Mouse (Mus musculus) E14TG2a.4 (cell line): ENCODE results near the gene Nfkbib.
A peak's percentile ranks its signal among the peaks of the same experiment; 100 is the strongest.

Experiments
- H3K27me3 ChIP-seq: 2 replicates; pipeline ENCODE4 v1.6.1; 2014; ENCODE audit warnings: low read length, control low read depth; ENCODE audit not compliant: insufficient read depth
- H3K36me3 ChIP-seq: 2 replicates; pipeline ENCODE4 v1.6.1; 2014; ENCODE audit warnings: low read length, control low read depth; ENCODE audit not compliant: insufficient read depth
- H3K4me1 ChIP-seq: replicated peaks from 2 replicates; pipeline ENCODE4 v1.6.1; 2014; ENCODE audit warnings: low read depth, low read length, control low read depth
- H3K4me3 ChIP-seq: replicated peaks from 2 replicates; pipeline ENCODE4 v1.5.1; 2014; ENCODE audit warnings: mild to moderate bottlenecking, low read length
- H3K9me3 ChIP-seq: 2 replicates; pipeline ENCODE4 v1.6.1; 2014; ENCODE audit warnings: low read length, control low read depth
- CTCF ChIP-seq: conservative IDR thresholded peaks from 2 replicates; pipeline ENCODE4 v1.5.1; 2014; ENCODE audit warnings: low read length
- NANOG ChIP-seq: IDR thresholded peaks from 2 replicates; pipeline ENCODE4 v1.6.1; 2014; ENCODE audit warnings: borderline replicate concordance, low read length, mixed read lengths
- POU5F1 ChIP-seq: IDR thresholded peaks from 2 replicates; pipeline ENCODE4 v1.6.1; 2014; ENCODE audit warnings: low read length, borderline replicate concordance

The Nfkbib gene

DNA sequence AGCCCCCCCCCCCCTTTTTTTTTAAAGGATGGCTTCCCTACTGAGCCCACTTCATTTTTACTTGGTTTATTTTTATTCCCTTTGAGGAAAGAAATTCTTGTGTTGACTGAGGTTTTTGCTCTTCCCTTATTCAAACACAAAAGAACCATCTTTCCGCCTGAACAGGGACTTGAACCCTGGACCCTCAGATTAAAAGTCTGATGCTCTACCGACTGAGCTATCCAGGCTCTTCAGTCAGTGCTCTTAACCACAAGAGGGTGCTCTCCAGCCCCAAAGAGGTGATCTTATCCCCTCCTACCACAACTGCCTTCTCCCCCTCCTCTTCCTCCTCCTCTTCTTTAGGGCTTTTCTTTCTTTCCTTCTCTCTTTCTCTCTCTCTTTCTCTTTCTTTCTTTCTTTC, 26.5 kb upstream of the Nfkbib start:
- no peak overlapping the region for H3K4me3 ChIP-seq
- TF ChIP-seq CTCF (peak; percentile 33), POU5F1 (no peak)
- peaks cover 18% of the 10 kb centered on the region for H3K36me3 ChIP-seq

DNA sequence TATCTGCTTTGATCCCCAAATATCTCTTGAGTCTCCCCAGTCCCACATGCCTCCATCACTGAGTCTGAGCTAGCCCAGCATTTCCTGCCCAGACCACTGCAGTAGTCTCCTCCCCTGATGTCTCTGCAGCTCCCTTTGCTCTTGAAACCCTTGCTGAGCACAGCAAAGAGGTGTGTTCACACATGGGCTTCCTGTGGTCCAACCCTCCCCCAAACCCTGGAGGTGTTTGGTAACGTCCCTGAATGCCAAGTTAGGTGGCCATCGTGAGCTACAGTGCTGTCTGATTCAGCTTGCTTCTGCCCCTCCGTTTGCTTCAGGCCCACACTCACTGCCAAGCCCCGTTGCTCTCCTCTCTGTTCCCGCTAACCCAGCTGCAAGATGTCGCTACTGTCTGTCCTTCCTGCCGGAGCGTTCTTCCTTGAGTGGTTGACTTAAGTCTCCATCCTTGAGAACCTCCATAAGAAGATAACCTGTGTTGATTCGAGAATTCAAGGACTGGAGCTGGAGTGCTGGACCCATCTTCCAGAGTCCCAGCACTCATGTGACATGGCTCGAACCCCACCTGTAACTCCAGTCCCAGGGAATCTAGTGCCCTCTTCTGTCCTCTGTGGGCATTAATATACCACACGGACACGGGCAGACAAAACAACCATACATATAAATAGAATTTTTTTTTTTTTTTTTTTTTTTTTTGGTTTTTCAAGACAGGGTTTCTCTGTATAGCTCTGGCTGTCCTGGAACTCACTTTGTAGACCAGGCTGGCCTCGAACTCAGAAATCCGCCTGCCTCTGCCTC, 25.3 kb upstream of the Nfkbib start:
- TF ChIP-seq CTCF (no peak), NANOG (no peak), POU5F1 (no peak)
- Histone ChIP-seq H3K27me3 (no peaks in the 10 kb centered on the region), H3K4me1 (peaks cover 76% of the 10 kb centered on the region), H3K9me3 (no peaks in the 10 kb centered on the region), H3K4me3 (peak overlapping the region; percentile 11; the same call in 1 of the 2 replicates), H3K36me3 (peaks cover 5% of the 10 kb centered on the region)

More for the DNA sequence above, 26.5 kb upstream of the Nfkbib start:
- Histone ChIP-seq H3K27me3 (no peaks in the 10 kb centered on the region), H3K9me3 (no peaks in the 10 kb centered on the region), H3K4me1 (peaks cover 79% of the 10 kb centered on the region)

DNA sequence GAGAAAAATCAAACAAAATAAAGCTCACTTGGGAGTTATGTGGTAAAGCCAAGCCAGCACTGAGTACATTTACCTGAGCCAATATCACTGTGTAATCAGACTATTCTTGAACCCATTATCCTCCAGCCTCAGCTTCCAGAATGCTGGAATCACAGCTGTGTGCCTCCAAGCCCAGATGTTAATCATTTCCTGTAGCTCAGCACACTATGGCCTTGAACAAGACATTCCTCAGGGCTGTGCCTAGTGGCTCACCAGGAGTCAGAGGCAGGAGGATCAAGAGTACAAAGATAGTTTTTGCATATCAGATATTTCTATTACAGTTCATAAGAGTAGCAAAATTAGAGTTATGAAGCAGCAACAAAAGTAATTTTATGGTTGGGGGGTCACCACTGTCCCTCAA, 24.4 kb upstream of the Nfkbib start:
- TF ChIP-seq POU5F1 (no peak), NANOG (no peak), CTCF (no peak)
- H3K36me3 ChIP-seq: no peaks in the 10 kb centered on the region; the same call in 1 of the 2 replicates

DNA sequence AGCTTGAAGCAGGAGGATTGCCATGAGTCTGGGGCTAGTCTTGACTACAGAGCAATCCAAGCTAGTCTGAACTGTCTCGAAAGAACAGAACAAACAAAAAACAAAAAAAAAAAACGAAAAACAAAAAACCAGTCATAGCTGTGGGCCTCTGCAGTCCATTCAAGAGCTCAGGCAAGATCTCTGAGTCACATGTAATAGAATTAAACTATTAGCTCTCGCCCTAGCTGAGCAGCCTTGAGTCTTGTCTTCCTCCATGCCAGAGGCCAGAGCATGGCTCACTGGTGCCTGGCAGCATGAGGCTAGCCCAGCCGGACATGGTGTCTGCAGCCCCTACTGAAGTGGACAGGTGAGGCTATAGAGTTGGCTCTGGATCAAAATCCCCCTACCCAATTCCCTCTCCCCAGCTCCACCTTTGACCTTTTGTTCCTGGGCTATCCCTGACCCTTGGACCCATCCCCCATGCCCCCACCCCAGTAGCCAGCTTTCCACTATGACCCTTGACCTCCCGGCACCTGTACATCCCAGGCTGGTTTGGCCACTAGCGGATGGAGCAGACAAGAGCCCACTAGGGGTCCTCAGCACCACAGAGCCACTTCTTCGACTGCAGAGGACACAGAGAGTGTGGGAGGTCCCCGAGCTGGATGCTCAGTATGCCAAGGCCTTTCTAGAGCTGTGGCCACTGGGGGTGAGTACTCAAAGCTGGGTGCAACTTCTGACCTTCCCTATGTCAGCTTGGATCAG, 22.9 kb upstream of the Nfkbib start:
- Histone ChIP-seq H3K4me3 (peak overlapping the region; percentile 68), H3K27me3 (no peaks in the 10 kb centered on the region), H3K9me3 (no peaks in the 10 kb centered on the region), H3K4me1 (peaks cover 62% of the 10 kb centered on the region), H3K36me3 (no peaks in the 10 kb centered on the region; the same call in 1 of the 2 replicates)
- no peak for TF ChIP-seq NANOG
- TF ChIP-seq CTCF: no peak; the same call in 1 of the 2 replicates

More for the DNA sequence above, 24.4 kb upstream of the Nfkbib start:
- Histone ChIP-seq H3K9me3 (no peaks in the 10 kb centered on the region), H3K4me3 (no peak overlapping the region), H3K27me3 (no peaks in the 10 kb centered on the region), H3K4me1 (peaks cover 69% of the 10 kb centered on the region)

DNA sequence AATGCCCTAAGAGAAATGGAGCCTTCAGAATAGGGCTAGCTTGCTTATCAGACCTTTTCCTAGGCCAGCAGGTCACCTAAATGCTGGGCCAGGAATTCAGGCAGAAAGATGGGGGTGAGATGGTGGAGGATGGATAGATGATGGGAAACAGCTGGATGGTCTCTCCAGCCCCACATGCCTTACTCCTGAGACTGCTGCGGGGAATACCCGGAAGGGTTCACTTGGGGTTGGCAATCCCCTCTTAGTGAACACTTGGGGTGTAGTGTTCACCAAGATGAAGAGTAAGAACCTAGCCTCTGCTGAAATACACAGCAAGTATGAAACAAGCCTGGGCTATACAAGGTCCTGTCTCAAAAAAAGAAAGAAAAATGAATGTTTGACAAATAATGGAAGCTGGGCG, 21.9 kb upstream of the Nfkbib start:
- TF ChIP-seq POU5F1: no peak
- no peak for TF ChIP-seq NANOG
- no peak for TF ChIP-seq CTCF
- no peaks in the 10 kb centered on the region; the same call in 1 of the 2 replicates for H3K36me3 ChIP-seq
- H3K4me1 ChIP-seq: peaks cover 60% of the 10 kb centered on the region
- no peaks in the 10 kb centered on the region for H3K9me3 ChIP-seq
- H3K4me3 ChIP-seq: peak overlapping the region; percentile 68
- no peaks in the 10 kb centered on the region for H3K27me3 ChIP-seq

DNA sequence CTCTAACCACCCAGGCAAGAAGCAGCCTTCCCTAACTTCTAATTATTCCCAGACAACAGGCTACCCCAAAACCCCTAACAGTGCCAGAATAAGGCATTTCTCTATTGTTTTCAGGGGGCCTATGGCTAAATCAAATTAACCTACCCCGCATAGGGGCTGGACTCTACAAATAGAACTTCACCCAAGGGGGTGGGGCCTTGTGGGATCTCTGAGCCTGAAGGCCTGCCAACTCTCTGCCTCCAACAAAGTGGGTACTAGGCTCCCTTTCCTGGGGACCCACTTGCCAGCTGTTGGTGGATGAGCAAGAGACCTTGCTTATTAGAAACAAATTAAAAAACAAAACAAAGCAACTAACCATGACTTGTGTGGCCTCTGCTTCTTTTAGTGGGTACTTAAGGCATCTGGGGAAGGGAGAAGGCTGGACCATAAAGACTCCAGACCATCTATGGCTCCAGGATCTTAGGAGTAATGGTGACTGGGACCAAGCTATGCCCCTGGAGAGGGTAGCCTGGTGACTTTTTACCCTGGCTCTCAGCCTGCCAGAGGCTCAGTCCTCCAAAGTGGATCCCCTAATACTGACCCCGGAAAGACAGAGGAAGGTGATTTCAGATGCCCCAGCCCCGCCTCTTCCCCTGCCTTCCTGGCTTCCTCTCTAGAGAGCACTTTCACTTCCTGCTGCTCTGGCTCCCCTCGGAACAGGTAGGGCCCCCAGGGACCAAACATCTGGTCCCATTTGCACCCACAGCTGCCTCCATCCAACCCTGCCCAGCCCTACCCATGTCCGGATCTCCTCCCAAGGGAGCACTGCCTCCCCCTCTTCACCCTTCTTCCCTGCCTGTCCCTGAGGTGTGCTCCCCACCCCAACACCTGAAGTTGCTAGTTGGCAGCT, 21.2 kb upstream of the Nfkbib start, which contains the start of gene Rinl:
Gene Rinl, plus strand, starts transcription at position 663 of the 889 bp plus-strand sequence.
- peak within 1 kb of the TSS; percentile 68 for H3K4me3 ChIP-seq
- no peaks in the 10 kb centered on the region for H3K27me3 ChIP-seq
- TF ChIP-seq CTCF (no peak), NANOG (no peak), POU5F1 (no peak)
- H3K4me1 ChIP-seq: peaks cover 60% of the 10 kb centered on the region
- no peaks in the 10 kb centered on the region for H3K9me3 ChIP-seq
- H3K36me3 ChIP-seq: no peaks in the 10 kb centered on the region; the same call in 1 of the 2 replicates

DNA sequence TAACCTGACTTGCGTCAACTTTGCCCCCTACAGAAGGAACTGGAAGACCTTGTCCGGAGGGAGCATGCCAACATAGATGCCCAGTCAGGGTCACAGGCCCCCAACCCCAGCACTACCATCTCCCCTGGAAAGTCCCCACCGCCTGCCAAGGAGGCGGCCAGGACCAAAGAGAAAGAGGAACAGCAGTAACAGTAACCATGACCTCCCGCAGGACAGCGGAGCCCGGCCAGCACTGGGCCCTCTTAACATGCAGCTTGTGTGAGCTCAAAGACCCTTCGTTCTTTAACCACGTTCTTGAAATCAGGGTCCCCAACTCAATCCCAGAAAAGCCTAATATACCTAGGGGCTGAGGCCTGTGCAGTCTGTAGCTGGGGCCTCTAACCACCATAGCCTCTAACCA, 20.6 kb upstream of the Nfkbib start:
- no peaks in the 10 kb centered on the region for H3K27me3 ChIP-seq
- H3K36me3 ChIP-seq: no peaks in the 10 kb centered on the region; the same call in 1 of the 2 replicates
- TF ChIP-seq NANOG: no peak
- TF ChIP-seq POU5F1: no peak
- TF ChIP-seq CTCF: no peak
- H3K4me3 ChIP-seq: no peak overlapping the region
- no peaks in the 10 kb centered on the region for H3K9me3 ChIP-seq
- H3K4me1 ChIP-seq: peaks cover 64% of the 10 kb centered on the region
